Mouse (Mus musculus) cortical plate, adult 2 months (tissue): ENCODE measurements at regions not wholly inside any gene's neighbourhood (a gene's known extent, or its start where the extent isn't known, plus 50 kb on each side); places are given as distances from the start of the nearest gene placed in this dataset.

Experiments used
- CTCF ChIP-seq: fragments of 200-500 bp; IDR thresholded peaks from 2 replicates; pipeline ENCODE4 v1.5.1; 2011; ENCODE audit warnings: mild to moderate bottlenecking, control low read depth, low read length; ENCODE audit not compliant: insufficient read depth; ENCODE audit errors: extremely low read depth
- POLR2A ChIP-seq: fragments of 200-500 bp; IDR thresholded peaks from 2 replicates; pipeline ENCODE4 v1.6.1; 2011; ENCODE audit warnings: mild to moderate bottlenecking, low read length, control low read depth; ENCODE audit not compliant: insufficient read depth; ENCODE audit errors: extremely low read depth

GRCm38 (mm10) chr14:105744125-105744524 is 152.5 kb downstream of the Spry2 start:
- TF ChIP-seq CTCF (no peak), POLR2A (no peak)
